34 mouse cellular contexts compared by ENCODE assay signal in genomic region chr12:35916467-35916866, GRCm38 (mm10). TPM values are rescaled to one million over a fixed set of nuclear protein-coding genes. Genes with fewer than 3 reads are reported as not detected.
DNase-seq lines count a peak whose midpoint lies in the region; ATAC-seq and TF ChIP-seq lines count a peak whose summit lies in the region.
"Had no signal": no experiment of that assay in that cellular context is flagged by ENCODE, and none has a peak within 500 bp of the region (broad histone marks: within the 10 kb centered on the region; RNA-seq: fewer than 3 reads in every experiment).

No protein-coding gene starts in this region.

- H3K4me1 ChIP-seq in hindbrain, embryonic 13.5 days (replicated peaks) = no peaks in the 10 kb centered on the region
- H3K4me1 ChIP-seq in hindbrain, embryonic 12.5 days = no peaks in the 10 kb centered on the region
- H3K4me1 ChIP-seq in hindbrain, postnatal 0 days (ENCODE audit: insufficient read depth, low read length) = no peaks in the 10 kb centered on the region
- no peaks in the 10 kb centered on the region for H3K4me1 ChIP-seq in intestine, embryonic 16.5 days (ENCODE audit: control insufficient read depth, insufficient read depth, low read length)
- H3K4me1 ChIP-seq: embryonic facial prominence, embryonic 12.5 days; embryonic facial prominence, embryonic 15.5 days; heart, embryonic 12.5 days; heart, embryonic 15.5 days had no signal

- no peak for TF ChIP-seq CTCF in brain, embryonic 14.5 days (IDR thresholded peaks at IDR 0.05; ENCODE audit: borderline replicate concordance, extremely low read depth, insufficient read depth, insufficient read length)
- no peak for TF ChIP-seq CTCF in hindbrain, postnatal 0 days (IDR thresholded peaks at IDR 0.05; ENCODE audit: low read depth)

- H3K27ac ChIP-seq in hindbrain, embryonic 13.5 days = no peak overlapping the region
- H3K27ac ChIP-seq in hindbrain, embryonic 12.5 days = no peak overlapping the region
- H3K27ac ChIP-seq in hindbrain, postnatal 0 days = no peak overlapping the region
- H3K27ac ChIP-seq in intestine, embryonic 16.5 days (ENCODE audit: low read length) = no peak overlapping the region
- H3K27ac ChIP-seq: embryonic facial prominence, embryonic 12.5 days; embryonic facial prominence, embryonic 15.5 days; gastrocnemius, adult 2 months; heart, embryonic 15.5 days had no signal

- H3K9me3 ChIP-seq in hindbrain, embryonic 13.5 days = no peaks in the 10 kb centered on the region
- no peaks in the 10 kb centered on the region for H3K9me3 ChIP-seq in hindbrain, embryonic 12.5 days (replicated peaks)
- no peaks in the 10 kb centered on the region for H3K9me3 ChIP-seq in hindbrain, postnatal 0 days (ENCODE audit: low read length)
- no peaks in the 10 kb centered on the region for H3K9me3 ChIP-seq in intestine, embryonic 16.5 days (ENCODE audit: control insufficient read depth, low read length)
- H3K9me3 ChIP-seq: embryonic facial prominence, embryonic 12.5 days; embryonic facial prominence, embryonic 15.5 days; G1E; heart, embryonic 12.5 days; heart, embryonic 15.5 days had no signal

- intact Hi-C loops in left cerebral cortex, postnatal 4 days (cut with DNase I) = no loop called here

- 16% methylated on average over 1 of the region's 1 CpGs for WGBS in hindbrain, embryonic 13.5 days
- WGBS in hindbrain, embryonic 12.5 days = 29% methylated on average over 1 of the region's 1 CpGs
- 18% methylated on average over 1 of the region's 1 CpGs for WGBS in hindbrain, postnatal 0 days
- WGBS in intestine, embryonic 16.5 days = 51% methylated on average over 1 of the region's 1 CpGs

- peak; percentile 12 for DNase-seq in left cerebral cortex, postnatal 4 days
- DNase-seq in left cerebral cortex, adult 8-10 months (ENCODE audit: low spot score in 2 of 2) = no peak
- peak; percentile 35 for DNase-seq in brain, embryonic 14.5 days (ENCODE audit: low read depth)
- peak; percentile 44 for DNase-seq in hindbrain, postnatal 0 days (ENCODE audit: low spot score)
- DNase-seq: adrenal gland, adult 2 months; adrenal gland, postnatal 14 days; B cell, adult 2 months; cerebellum, adult 11-12 months; cerebellum, adult 8-10 months; cerebellum, postnatal 10 days; cerebellum, postnatal 36 days; forebrain, postnatal 0 days; gastrocnemius, adult 2 months; gastrocnemius, postnatal 14 days; heart, adult 18-20 months; heart, postnatal 10 days; heart, postnatal 36 days; kidney, adult 18-20 months had no signal

- TF ChIP-seq POLR2A in brain, embryonic 14.5 days (IDR thresholded peaks at IDR 0.05; ENCODE audit: borderline replicate concordance, extremely low read depth, insufficient read depth, insufficient read length, poor library complexity, severe bottlenecking) = no peak

- H3K4me2 ChIP-seq in hindbrain, embryonic 13.5 days = no peak overlapping the region
- H3K4me2 ChIP-seq in hindbrain, embryonic 12.5 days (replicated peaks) = no peak overlapping the region
- H3K4me2 ChIP-seq in hindbrain, postnatal 0 days (ENCODE audit: low read depth, low read length) = no peak overlapping the region
- no peak overlapping the region for H3K4me2 ChIP-seq in intestine, embryonic 16.5 days (ENCODE audit: low read depth, low read length)
- H3K4me2 ChIP-seq: embryonic facial prominence, embryonic 12.5 days; embryonic facial prominence, embryonic 15.5 days; heart, embryonic 12.5 days; heart, embryonic 15.5 days had no signal

- H3K4me3 ChIP-seq in hindbrain, embryonic 13.5 days = no peak overlapping the region
- no peak overlapping the region for H3K4me3 ChIP-seq in hindbrain, embryonic 12.5 days
- H3K4me3 ChIP-seq in hindbrain, postnatal 0 days (ENCODE audit: low read length) = no peak overlapping the region
- no peak overlapping the region for H3K4me3 ChIP-seq in intestine, embryonic 16.5 days (ENCODE audit: low read length)
- H3K4me3 ChIP-seq: embryonic facial prominence, embryonic 12.5 days; embryonic facial prominence, embryonic 15.5 days; gastrocnemius, adult 2 months; heart, embryonic 12.5 days; heart, embryonic 15.5 days had no signal

- H3K27me3 ChIP-seq in hindbrain, embryonic 13.5 days = no peaks in the 10 kb centered on the region
- H3K27me3 ChIP-seq in hindbrain, embryonic 12.5 days = no peaks in the 10 kb centered on the region
- no peaks in the 10 kb centered on the region for H3K27me3 ChIP-seq in hindbrain, postnatal 0 days (ENCODE audit: insufficient read depth, low read length)
- H3K27me3 ChIP-seq in intestine, embryonic 16.5 days (replicated peaks; ENCODE audit: control insufficient read depth, insufficient read depth, low read length) = no peaks in the 10 kb centered on the region
- H3K27me3 ChIP-seq: CH12.LX; embryonic facial prominence, embryonic 12.5 days; embryonic facial prominence, embryonic 15.5 days; heart, embryonic 12.5 days; heart, embryonic 15.5 days had no signal

- 0 out of 2 replicates have a peak, but pooled peaks have one; percentile 65 for ATAC-seq in hindbrain, embryonic 13.5 days (ENCODE audit: low FRiP score)
- no peak for ATAC-seq in hindbrain, embryonic 12.5 days (ENCODE audit: low FRiP score)
- ATAC-seq in hindbrain, postnatal 0 days = 0 out of 2 replicates have a peak, but pooled peaks have one; percentile 32
- ATAC-seq in granulocyte monocyte progenitor cell, adult 5-6 weeks (replicated peaks; ENCODE audit: poor library complexity, severe bottlenecking) = no peak
- no peak for ATAC-seq in intestine, embryonic 16.5 days
- ATAC-seq: forebrain, embryonic 14.5 days; forebrain, postnatal 0 days; Patski had no signal

- H3K9ac ChIP-seq in hindbrain, embryonic 13.5 days = no peak overlapping the region
- H3K9ac ChIP-seq in hindbrain, embryonic 12.5 days = no peak overlapping the region
- H3K9ac ChIP-seq in hindbrain, postnatal 0 days (replicated peaks; ENCODE audit: low read length) = no peak overlapping the region
- H3K9ac ChIP-seq in intestine, embryonic 16.5 days (ENCODE audit: low read depth, low read length) = no peak overlapping the region
- H3K9ac ChIP-seq: embryonic facial prominence, embryonic 12.5 days; embryonic facial prominence, embryonic 15.5 days; forebrain, postnatal 0 days; heart, embryonic 12.5 days; heart, embryonic 15.5 days had no signal

- no peaks in the 10 kb centered on the region for H3K36me3 ChIP-seq in hindbrain, embryonic 13.5 days
- H3K36me3 ChIP-seq in hindbrain, embryonic 12.5 days = no peaks in the 10 kb centered on the region
- H3K36me3 ChIP-seq in hindbrain, postnatal 0 days (ENCODE audit: insufficient read depth, low read length) = no peaks in the 10 kb centered on the region
- no peaks in the 10 kb centered on the region for H3K36me3 ChIP-seq in intestine, embryonic 16.5 days (ENCODE audit: control insufficient read depth, insufficient read depth, low read length)
- H3K36me3 ChIP-seq: embryonic facial prominence, embryonic 12.5 days; embryonic facial prominence, embryonic 15.5 days; G1E; heart, embryonic 12.5 days; heart, embryonic 15.5 days had no signal

RNA-seq across cellular contexts. Expression of gene Agr3, which starts 9.0 kb away (rescaled TPM):
- not detected in 2 replicates for polyA plus RNA-seq in hindbrain, embryonic 13.5 days (2015; fragmentation: Nextera tagmentation; extraction: Ambion mirVana)
- not detected in 2 replicates for polyA plus RNA-seq in hindbrain, embryonic 12.5 days (2016; fragmentation: Nextera tagmentation; extraction: Ambion mirVana)
- not detected for total RNA-seq in left cerebral cortex, postnatal 4 days (2021)
- total RNA-seq in left cerebral cortex, adult 8-10 months (2022) = not detected
- polyA plus RNA-seq in brain, embryonic 14.5 days (2012; rRNA removed) = 0.09 TPM in 1 of 2 replicates, not detected in the other
- total RNA-seq in hindbrain, postnatal 0 days (2014; rRNA removed) = 1.6 TPM in 1 of 2 replicates, not detected in the other
- polyA plus RNA-seq in hindbrain, postnatal 0 days (2015; fragmentation: Nextera tagmentation; extraction: Ambion mirVana) = 0.24 and 0.67 TPM in 2 replicates
- not detected in 2 replicates for total RNA-seq in granulocyte monocyte progenitor cell, adult 5-6 weeks (2014; fragmentation: Nextera tagmentation)
- total RNA-seq in granulocyte monocyte progenitor cell, adult 5-6 weeks (2017) = not detected in 2 replicates
- polyA plus RNA-seq in intestine, embryonic 16.5 days (2015; fragmentation: Nextera tagmentation; extraction: Ambion mirVana) = 0.28 and 0.33 TPM in 2 replicates
- total RNA-seq: adrenal gland, adult 2 months; adrenal gland, postnatal 14 days; adrenal gland, postnatal 4 days; CH12.LX; forebrain, postnatal 0 days; gastrocnemius, adult 2 months; gastrocnemius, postnatal 14 days; gastrocnemius, postnatal 4 days; heart, postnatal 10 days; heart, postnatal 36 days had no signal
- polyA plus RNA-seq: adrenal gland, adult 2 months; cortical plate, adult 2 months; forebrain, embryonic 14.5 days; forebrain, postnatal 0 days; G1E; heart, embryonic 12.5 days; heart, embryonic 15.5 days; intestine, embryonic 14.5 days; Patski had no signal

Comparison
In these comparisons a context has a peak if more than half of its experiments do, and no peak if none do; other contexts are left out.
1. ATAC-seq: peak in hindbrain, embryonic 13.5 days (single experiment) and hindbrain, postnatal 0 days (single experiment); none in hindbrain, embryonic 12.5 days (single experiment), granulocyte monocyte progenitor cell, adult 5-6 weeks (single experiment) and intestine, embryonic 16.5 days (single experiment).
2. DNase-seq: peak in left cerebral cortex, postnatal 4 days (single experiment), brain, embryonic 14.5 days (single experiment) and hindbrain, postnatal 0 days (single experiment); none in left cerebral cortex, adult 8-10 months (0 of 2).